Mouse (Mus musculus) G1E-ER4 (cell line): Measurements from ENCODE around the gene Cog7. TPM values are rescaled to one million over a fixed set of nuclear protein-coding genes. Genes with fewer than 3 reads are reported as not detected.

Source experiments
- GATA1 ChIP-seq: IDR thresholded peaks from one replicate; pipeline ENCODE4 v1.8.0; 2012; ENCODE audit warnings: low read length, inconsistent platforms
- polyA plus RNA-seq: library from polyadenylated mRNA; stranded (reverse); fragments of >175 nt; gene quantifications from 2 replicates; pipeline ENCODE4 v1.2.3, GENCODE M21; 2012

The Cog7 gene
- polyA plus RNA-seq, 1 experiment: 13.0 TPM

GRCm38 (mm10) chr7:121873998-121874397 is 107.5 kb downstream of the Cog7 start:
- no peak for TF ChIP-seq GATA1

- no peak for TF ChIP-seq GATA1
Measured at GRCm38 (mm10) chr7:121871631-121872030, 109.9 kb downstream of the Cog7 start.

GRCm38 (mm10) chr7:121864858-121865585 is 116.5 kb downstream of the Cog7 start, which contains the start of gene Scnn1b:
Scnn1b (plus strand) TSS chr7:121865038.
- no peak for TF ChIP-seq GATA1

GRCm38 (mm10) chr7:121858939-121859338 is 122.6 kb downstream of the Cog7 start:
- no peak for TF ChIP-seq GATA1

- no peak for TF ChIP-seq GATA1
Measured at GRCm38 (mm10) chr7:121857177-121857884, 124.2 kb downstream of the Cog7 start.

GRCm38 (mm10) chr7:121848537-121849168 is 132.9 kb downstream of the Cog7 start:
- TF ChIP-seq GATA1: no peak

- TF ChIP-seq GATA1: no peak
Measured at GRCm38 (mm10) chr7:121845964-121846363, 135.5 kb downstream of the Cog7 start.

- TF ChIP-seq GATA1: no peak
Measured at GRCm38 (mm10) chr7:121842234-121842633, 139.3 kb downstream of the Cog7 start.

- no peak for TF ChIP-seq GATA1
Measured at GRCm38 (mm10) chr7:121840810-121841209, 140.7 kb downstream of the Cog7 start.

- TF ChIP-seq GATA1: no peak
Measured at GRCm38 (mm10) chr7:121836827-121837226, 144.7 kb downstream of the Cog7 start.

GRCm38 (mm10) chr7:121835392-121835791 is 146.1 kb downstream of the Cog7 start:
- TF ChIP-seq GATA1: no peak

Other genes starting within 250 kb of the Cog7 start
- gene Scnn1g, start 247.2 kb downstream of the Cog7 start, polyA plus RNA-seq: not detected in 2 replicates
- gene Scnn1b, start 116.7 kb downstream of the Cog7 start, polyA plus RNA-seq: 0.02 TPM in 1 of 2 replicates, not detected in the other
- 235 and 253 TPM in 2 replicates for gene Gga2, start 39.5 kb upstream of the Cog7 start, polyA plus RNA-seq
- gene Ubfd1, start 85.5 kb upstream of the Cog7 start, polyA plus RNA-seq: 26.4 and 29.9 TPM in 2 replicates
- 10.9 and 13.8 TPM in 2 replicates for gene Ears2, start 85.6 kb upstream of the Cog7 start, polyA plus RNA-seq
- 1,652 and 2,549 TPM in 2 replicates for gene Ndufab1, start 120.2 kb upstream of the Cog7 start, polyA plus RNA-seq
- gene Palb2, start 151.3 kb upstream of the Cog7 start, polyA plus RNA-seq: 3.8 and 4.8 TPM in 2 replicates
- 3.7 and 4.1 TPM in 2 replicates for gene Dctn5, start 151.3 kb upstream of the Cog7 start, polyA plus RNA-seq
- 105 and 122 TPM in 2 replicates for gene Plk1, start 177.7 kb upstream of the Cog7 start, polyA plus RNA-seq
- not detected in 2 replicates for gene Ern2, start 204.5 kb upstream of the Cog7 start, polyA plus RNA-seq
- not detected in 2 replicates for gene Chp2, start 237.8 kb upstream of the Cog7 start, polyA plus RNA-seq